Mouse (Mus musculus) 3134 (cell line): Measurements from ENCODE around the gene Gata2.

Source experiments
- DNase-seq: peaks from one replicate; pipeline ENCODE4 v3.0.0-alpha.2; 2011; ENCODE audit warnings: low spot score; ENCODE audit not compliant: insufficient read length; ENCODE audit errors: extremely low read depth

The Gata2 gene

GRCm38 (mm10) chr6:88205937-88206336 lies 12.2 kb downstream of the Gata2 start:
- no peak for DNase-seq

DNA sequence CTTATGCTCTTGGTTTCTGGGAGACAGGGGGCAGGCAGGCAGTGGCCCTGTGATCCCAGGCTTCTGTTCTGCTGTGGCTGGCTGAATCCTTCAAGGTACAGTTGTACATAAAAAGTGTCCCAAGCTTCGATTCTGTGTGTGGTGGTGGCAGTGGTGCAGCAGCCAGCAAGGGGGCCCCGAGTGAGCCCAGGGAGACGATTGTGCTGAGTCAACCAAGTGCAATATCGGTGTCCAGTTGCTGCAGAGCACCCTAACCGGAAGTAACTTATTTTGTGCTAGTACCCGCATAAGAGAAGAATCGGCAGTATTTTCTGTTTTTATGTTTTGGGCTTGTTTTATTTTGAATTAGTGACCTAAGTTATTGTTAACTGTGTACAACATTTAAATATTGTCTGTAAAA lies 12.9 kb downstream of the Gata2 start:
- no peak for DNase-seq

DNA sequence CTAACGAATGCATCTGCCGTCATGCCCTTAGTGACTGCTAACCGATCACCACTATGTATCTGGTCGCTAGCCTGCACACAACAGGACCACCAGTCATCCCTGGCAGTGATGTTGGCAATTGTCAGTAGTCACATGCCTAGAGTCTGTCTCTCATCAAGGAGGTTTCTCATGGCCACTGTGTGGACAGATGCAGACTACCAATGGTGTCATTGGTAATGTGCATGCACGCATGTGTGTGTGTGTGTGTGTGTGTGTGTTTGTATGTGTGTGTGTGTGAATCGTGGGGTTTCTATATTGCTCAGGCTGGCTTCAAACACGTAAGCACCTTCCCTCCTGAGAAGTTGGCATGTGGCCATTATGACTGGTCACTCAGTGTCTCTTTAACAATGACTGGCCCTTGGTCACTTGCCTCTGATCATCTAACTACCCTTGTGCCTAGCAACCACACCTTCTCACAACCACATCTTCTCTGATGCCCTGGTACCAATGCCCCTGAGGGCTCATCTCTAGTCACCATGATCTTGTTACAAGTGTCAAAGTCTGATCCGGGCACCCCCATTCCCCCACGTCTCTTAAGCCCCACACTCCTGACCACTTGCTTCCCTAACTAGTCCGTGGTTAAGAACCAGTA lies 13.8 kb downstream of the Gata2 start:
- no peak for DNase-seq

DNA sequence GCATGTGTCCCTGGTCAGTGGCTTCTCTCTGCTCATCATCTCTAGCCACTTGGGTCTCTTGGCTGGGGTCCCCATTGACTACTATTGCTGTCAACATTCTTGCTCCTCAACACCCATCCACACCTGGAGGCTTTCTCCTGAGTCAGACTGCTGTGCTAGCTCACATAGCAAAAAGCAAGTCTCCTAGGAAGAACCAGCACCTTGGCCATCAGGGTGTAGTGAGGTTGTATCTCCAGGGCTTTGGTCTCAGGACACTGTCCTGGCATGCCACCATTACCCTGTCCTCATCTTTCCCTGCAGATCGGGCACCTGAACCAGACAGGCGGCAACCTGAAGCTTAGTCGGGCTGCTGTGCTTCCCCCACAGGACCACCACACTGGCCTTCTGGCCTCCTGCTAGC lies 14.6 kb downstream of the Gata2 start:
- DNase-seq, result no peak

GRCm38 (mm10) chr6:88209453-88209852 lies 15.8 kb downstream of the Gata2 start:
- DNase-seq, result no peak

DNA sequence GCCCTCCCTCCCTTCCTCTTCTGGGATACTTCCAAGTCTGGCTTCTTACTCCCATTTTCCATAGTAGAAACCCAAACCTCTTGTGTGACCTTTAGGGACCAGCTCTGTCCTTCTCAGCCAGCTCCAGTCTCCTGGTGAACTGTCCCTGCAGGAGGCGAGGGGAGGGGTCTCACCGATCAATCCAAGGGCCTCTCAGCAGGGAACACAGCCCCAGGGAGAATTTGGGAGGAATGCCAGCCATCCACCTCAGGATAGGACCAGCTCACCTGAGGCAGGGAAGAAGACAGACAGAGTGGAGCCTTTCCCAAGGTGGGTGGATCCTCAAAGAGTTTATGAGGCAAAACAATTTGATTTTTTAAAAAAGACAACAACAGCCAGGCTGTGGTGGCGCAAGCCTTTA lies 16.5 kb downstream of the Gata2 start:
- no peak for DNase-seq

- DNase-seq, result no peak
Measured at GRCm38 (mm10) chr6:88215797-88216196, 22.1 kb downstream of the Gata2 start.

- no peak for DNase-seq
Measured at GRCm38 (mm10) chr6:88216199-88216598, 22.5 kb downstream of the Gata2 start.

DNA sequence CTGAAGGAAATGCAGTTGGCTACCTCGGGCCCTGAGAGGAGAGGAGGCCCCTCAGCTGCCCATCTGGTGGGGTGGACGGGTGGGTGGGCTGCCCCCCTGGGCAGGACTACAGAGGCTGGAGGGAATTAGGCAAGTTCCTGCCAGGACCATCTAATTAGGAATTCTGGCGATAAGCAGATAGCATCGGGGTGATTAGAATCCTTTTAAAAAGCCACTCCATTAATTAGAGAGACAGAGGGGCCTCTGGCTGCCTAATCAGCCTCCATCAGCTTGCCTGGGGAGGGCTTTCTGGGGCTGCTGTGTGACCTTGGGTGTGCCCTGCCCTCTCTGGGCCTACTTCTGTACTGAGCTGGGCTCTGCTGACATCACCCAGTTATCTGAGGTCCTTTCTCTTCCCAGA lies 25.4 kb downstream of the Gata2 start:
- no peak for DNase-seq

- no peak for DNase-seq
Measured at GRCm38 (mm10) chr6:88221968-88222367, 28.3 kb downstream of the Gata2 start, which contains the start of gene Dnajb8. Gene Dnajb8, plus strand, starts transcription at chr6:88222268.

GRCm38 (mm10) chr6:88226570-88226994 lies 32.9 kb downstream of the Gata2 start:
- DNase-seq, result no peak

DNA sequence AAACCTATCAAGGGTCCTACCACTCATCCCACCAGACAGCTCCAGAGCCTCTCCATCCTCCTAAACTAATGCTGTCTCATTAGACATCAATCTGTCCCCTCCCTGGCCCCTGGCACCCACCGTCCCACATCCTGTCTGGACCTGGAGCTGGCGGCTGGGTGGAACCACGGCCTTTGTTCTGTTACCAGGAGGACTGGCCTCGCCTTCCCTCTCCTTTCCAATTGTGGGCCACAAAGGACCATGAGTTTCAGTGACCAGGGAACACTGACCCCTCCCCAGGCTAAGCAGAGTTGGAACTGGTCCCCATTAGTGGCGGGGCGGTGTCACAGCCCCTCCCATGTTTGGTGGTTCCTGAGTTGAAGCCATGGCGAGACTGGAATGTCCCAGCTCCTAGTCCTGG lies 33.8 kb downstream of the Gata2 start:
- no peak for DNase-seq

DNA sequence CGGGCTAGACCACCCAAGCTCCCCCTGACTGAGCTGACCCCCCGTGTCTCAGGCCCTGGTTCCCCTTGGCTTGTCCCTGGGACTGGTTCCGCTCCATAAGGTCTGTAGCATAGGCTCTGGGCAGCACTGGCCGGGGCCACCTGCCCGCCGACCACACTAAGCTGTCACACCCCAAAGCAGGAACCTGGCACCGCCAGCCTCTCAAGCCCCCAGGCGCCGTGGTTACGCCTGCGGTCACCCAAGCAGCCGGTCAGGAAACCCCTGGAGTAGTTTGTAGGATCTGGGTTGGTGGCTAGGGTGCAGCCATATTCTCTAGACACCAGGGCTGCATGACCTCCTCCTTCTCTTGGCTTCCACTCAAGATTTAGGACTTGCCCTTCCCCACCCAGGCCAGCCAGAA lies 35.5 kb downstream of the Gata2 start:
- no peak for DNase-seq

- no peak for DNase-seq
Measured at GRCm38 (mm10) chr6:88231821-88232220, 38.1 kb downstream of the Gata2 start.

- no peak for DNase-seq
Measured at GRCm38 (mm10) chr6:88232221-88232620, 38.5 kb downstream of the Gata2 start.

GRCm38 (mm10) chr6:88233996-88234395 lies 40.3 kb downstream of the Gata2 start:
- DNase-seq, result no peak

GRCm38 (mm10) chr6:88235461-88235860 lies 41.8 kb downstream of the Gata2 start:
- no peak for DNase-seq

DNA sequence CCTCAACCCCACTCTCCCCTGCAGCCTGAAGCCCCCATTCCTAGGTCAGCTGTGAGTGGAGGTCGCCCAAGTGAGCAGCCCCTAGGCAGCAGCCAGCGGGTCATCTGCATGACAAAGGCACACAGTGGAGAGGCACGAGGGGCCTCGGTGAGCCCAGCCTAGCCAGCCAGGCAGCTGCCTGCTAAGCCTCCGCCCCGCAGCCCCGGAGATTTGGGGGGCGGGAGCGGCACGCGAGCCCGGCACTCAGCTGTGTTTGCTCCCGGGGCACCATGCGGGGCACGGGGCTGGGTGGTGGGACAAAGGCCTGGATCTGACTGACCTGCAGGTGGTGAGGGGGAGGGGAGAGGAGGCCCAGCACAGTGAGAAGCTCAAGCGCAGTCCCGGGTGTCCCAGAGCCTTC lies 42.3 kb downstream of the Gata2 start:
- no peak for DNase-seq

- no peak for DNase-seq
Measured at GRCm38 (mm10) chr6:88236513-88236912, 42.8 kb downstream of the Gata2 start.

- DNase-seq, result peak; percentile 21
Measured at GRCm38 (mm10) chr6:88242604-88243003, 48.9 kb downstream of the Gata2 start.

DNA sequence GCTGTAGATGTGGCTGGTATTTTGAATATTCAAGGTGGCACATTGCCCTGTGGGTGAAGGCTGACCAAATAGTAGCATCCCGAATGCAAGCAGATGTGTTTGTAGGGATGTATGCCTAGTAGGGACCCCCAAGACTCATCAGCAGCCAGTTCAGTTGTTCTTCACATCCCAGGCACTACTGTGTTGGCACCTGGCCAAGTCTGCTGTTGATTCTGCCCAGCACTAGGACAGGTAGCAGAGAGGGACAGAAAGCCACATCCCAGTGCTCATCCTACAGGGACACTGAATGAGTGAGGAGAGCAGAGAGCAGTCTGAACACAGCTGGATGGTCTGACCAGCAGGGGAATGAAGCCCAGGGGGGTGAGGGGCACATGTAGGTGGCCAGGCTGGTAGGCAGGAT lies 55.5 kb downstream of the Gata2 start:
- DNase-seq, result no peak

DNA sequence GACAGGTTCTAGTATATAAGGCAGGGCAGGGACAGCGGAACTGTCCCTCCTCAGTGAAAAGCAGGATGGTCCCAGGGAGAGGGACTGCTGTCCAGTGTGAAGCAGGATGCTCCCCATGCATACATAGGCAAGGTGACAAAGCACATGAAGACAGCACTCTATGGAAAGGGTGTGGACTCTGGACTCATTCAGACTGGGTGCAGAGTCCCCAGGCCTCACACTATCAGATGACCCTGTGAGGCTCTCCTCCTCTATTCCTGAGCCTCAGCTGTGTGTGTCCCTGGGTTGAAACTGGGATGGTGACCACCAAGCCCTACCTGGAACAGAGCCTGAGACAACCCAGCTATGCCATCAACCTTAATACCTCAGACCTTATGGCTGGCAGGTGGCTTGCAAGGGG lies 57.7 kb downstream of the Gata2 start:
- no peak for DNase-seq
